Mouse (Mus musculus) intestine, embryonic 14.5 days (tissue): ENCODE results near the gene Irf8. TPM values are rescaled to one million over a fixed set of nuclear protein-coding genes. Genes with fewer than 3 reads are reported as not detected.

Experiments used
- polyA plus RNA-seq: library from polyadenylated mRNA; unstranded; fragments of >200 nt; fragmentation: Nextera tagmentation; extraction: Ambion mirVana; gene quantifications from 2 replicates; pipeline ENCODE4 v1.2.1, GENCODE M21; 2014

Irf8 gene
- polyA plus RNA-seq, 1 experiment from 2014 or later: 32.2 TPM

Other genes starting within 250 kb of the Irf8 start
- 121 and 122 TPM in 2 replicates for gene Gins2, start 147.1 kb upstream of the Irf8 start, polyA plus RNA-seq
- 1.6 and 2.8 TPM in 2 replicates for gene 1190005I06Rik, start 88.7 kb upstream of the Irf8 start, polyA plus RNA-seq
- gene Gm27021, start 68.3 kb upstream of the Irf8 start, polyA plus RNA-seq: 0.62 and 1.7 TPM in 2 replicates
- gene Cox4i1, start 68.1 kb upstream of the Irf8 start, polyA plus RNA-seq: 1,269 and 1,281 TPM in 2 replicates
- 290 and 294 TPM in 2 replicates for gene Emc8, start 67.8 kb upstream of the Irf8 start, polyA plus RNA-seq